Mouse (Mus musculus): ENCODE data around the gene Rhof. TPM values are rescaled to one million over a fixed set of nuclear protein-coding genes. Genes with fewer than 3 reads are reported as not detected.
A peak's percentile ranks its signal among the peaks of the same experiment; 100 is the strongest.
"Not testable (repeated sequence)": the region's sequence is repeated elsewhere in the genome, so short reads cannot be mapped to it uniquely, and the experiment has no call there.

Rhof gene
- polyA plus RNA-seq, 1 experiment from 2014 or later, result 12.2 TPM

GRCm38 (mm10) chr5:123067395-123067995, 65.0 kb downstream of the Rhof start:
- Histone ChIP-seq H3K9ac (no peak overlapping the region), H3K36me3 (replicated peaks) (no peaks in the 10 kb centered on the region), H3K27ac (no peak overlapping the region), H3K27me3 (replicated peaks) (no peaks in the 10 kb centered on the region), H3K4me2 (no peak overlapping the region), H3K4me3 (no peak overlapping the region), H3K4me1 (peaks cover 3% of the 10 kb centered on the region; the same call in 1 of the 2 replicates), H3K9me3 (0 out of 2 replicates have a peak, but pooled peaks cover 2% of the 10 kb centered on the region)
- 26% methylated on average over 6 of the region's 6 CpGs for WGBS
- ATAC-seq (replicated peaks), result no peak

GRCm38 (mm10) chr5:123064207-123064606, 68.3 kb downstream of the Rhof start:
- no peak for ATAC-seq (replicated peaks)
- Histone ChIP-seq H3K9ac (no peak overlapping the region), H3K27ac (0 out of 2 replicates have a peak overlapping the region, but pooled peaks have one; percentile 21), H3K4me3 (no peak overlapping the region), H3K4me2 (no peak overlapping the region), H3K27me3 (replicated peaks) (no peaks in the 10 kb centered on the region), H3K4me1 (peaks cover 3% of the 10 kb centered on the region; the same call in 1 of the 2 replicates), H3K36me3 (replicated peaks) (no peaks in the 10 kb centered on the region), H3K9me3 (no peaks in the 10 kb centered on the region)
- 29% methylated on average over 6 of the region's 6 CpGs for WGBS

DNA sequence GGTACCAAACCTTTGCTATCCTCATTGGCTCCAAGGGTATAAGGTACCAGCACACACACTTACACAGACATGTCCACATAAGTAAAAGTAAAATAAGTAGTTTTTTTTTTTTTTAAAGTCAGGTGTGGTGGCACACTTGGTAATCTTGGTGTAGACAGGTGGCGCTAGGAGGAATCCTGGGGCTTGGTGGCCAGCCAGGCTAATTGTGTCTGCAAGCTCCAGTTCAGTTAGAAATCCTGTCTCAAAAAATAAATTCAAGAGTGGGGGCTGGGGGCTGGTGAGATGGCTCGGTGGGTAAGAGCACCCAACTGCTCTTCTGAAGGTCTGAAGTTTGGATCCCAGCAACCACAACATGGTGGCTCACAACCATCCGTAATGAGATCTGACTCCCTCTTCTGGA, 69.4 kb downstream of the Rhof start:
- no peak for ATAC-seq (replicated peaks)
- Histone ChIP-seq H3K27ac (no peak overlapping the region), H3K27me3 (replicated peaks) (no peaks in the 10 kb centered on the region), H3K9me3 (no peaks in the 10 kb centered on the region), H3K4me3 (no peak overlapping the region), H3K36me3 (replicated peaks) (no peaks in the 10 kb centered on the region), H3K4me2 (no peak overlapping the region), H3K4me1 (peaks cover 6% of the 10 kb centered on the region; the same call in 1 of the 2 replicates), H3K9ac (no peak overlapping the region)
- 84% methylated on average over 3 of the region's 3 CpGs for WGBS

DNA sequence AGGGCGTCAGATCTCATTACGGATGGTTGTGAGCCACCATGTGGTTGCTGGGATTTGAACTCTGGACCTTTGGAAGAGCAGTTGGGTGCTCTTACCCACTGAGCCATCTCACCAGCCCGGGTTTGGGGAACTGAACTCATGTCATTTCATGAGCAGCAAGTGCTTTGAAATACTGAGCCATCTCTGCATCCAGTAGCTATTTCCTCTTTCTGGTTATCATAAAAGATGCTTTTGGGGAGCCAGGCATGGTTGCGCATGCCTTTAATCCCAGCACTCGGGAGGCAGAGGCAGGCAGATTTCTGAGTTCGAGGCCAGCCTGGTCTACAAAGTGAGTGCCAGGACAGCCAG, 71.1 kb downstream of the Rhof start:
- not testable (repeated sequence) for H3K4me2 ChIP-seq; H3K4me1 ChIP-seq; H3K36me3 ChIP-seq (replicated peaks); H3K9ac ChIP-seq; H3K4me3 ChIP-seq; H3K27ac ChIP-seq; H3K27me3 ChIP-seq (replicated peaks); H3K9me3 ChIP-seq; ATAC-seq (replicated peaks)
- WGBS, result 88% methylated on average over 6 of the region's 6 CpGs

- H3K4me2 ChIP-seq, result no peak overlapping the region
- peaks cover 6% of the 10 kb centered on the region; the same call in 1 of the 2 replicates for H3K4me1 ChIP-seq
- no peaks in the 10 kb centered on the region for H3K36me3 ChIP-seq (replicated peaks)
- H3K27me3 ChIP-seq (replicated peaks), result no peaks in the 10 kb centered on the region
- 83% methylated on average over 9 of the region's 9 CpGs for WGBS
- H3K9ac ChIP-seq, result no peak overlapping the region
- ATAC-seq (replicated peaks), result no peak
- H3K9me3 ChIP-seq, result no peaks in the 10 kb centered on the region
- no peak overlapping the region for H3K4me3 ChIP-seq
- no peak overlapping the region for H3K27ac ChIP-seq
Measured at GRCm38 (mm10) chr5:123060706-123061401, 71.6 kb downstream of the Rhof start.

DNA sequence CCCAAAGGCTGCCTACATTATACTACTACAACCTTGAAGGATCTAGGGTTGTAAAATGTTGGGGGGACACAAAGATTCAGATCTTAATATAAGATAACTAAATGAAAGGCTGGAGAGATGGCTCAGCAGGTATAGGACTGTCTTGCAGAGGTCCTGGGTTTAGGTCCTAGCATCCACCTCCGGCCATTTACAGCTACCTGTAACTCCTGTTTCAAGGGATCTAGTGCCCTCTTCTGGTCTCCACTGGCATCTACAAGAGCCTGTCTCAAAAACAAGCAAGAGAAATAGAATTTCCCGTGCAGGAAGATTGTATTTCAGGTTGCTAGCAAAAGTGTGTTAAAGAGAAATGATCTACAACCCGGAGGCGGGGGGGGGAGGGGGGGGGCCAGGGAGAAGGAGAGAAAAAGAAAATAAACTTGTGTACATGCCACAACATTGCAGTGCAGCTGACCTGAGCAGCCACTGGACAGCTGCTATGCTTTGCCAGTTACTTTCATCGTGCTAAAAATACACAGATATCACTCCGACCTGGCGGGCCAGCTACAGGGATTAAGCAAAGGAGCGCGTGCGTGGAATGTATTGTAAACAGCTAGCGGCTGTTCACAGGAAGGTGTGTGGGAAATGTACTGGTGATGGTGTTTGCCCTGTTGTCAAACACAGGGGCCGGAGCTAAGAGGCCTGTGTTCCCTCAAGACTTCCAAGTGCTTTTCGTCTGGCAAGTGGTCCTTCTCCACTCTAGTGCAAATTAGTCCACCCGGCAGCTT, 72.6 kb downstream of the Rhof start:
- no peaks in the 10 kb centered on the region for H3K27me3 ChIP-seq (replicated peaks)
- H3K4me2 ChIP-seq, result no peak overlapping the region
- H3K9ac ChIP-seq, result no peak overlapping the region
- H3K4me3 ChIP-seq, result no peak overlapping the region
- H3K9me3 ChIP-seq, result no peaks in the 10 kb centered on the region
- H3K36me3 ChIP-seq (replicated peaks), result no peaks in the 10 kb centered on the region
- peaks cover 6% of the 10 kb centered on the region; the same call in 1 of the 2 replicates for H3K4me1 ChIP-seq
- ATAC-seq (replicated peaks), result no peak
- WGBS, result 42% methylated on average over 14 of the region's 14 CpGs
- H3K27ac ChIP-seq, result no peak overlapping the region

- Histone ChIP-seq H3K9me3 (no peaks in the 10 kb centered on the region), H3K27me3 (replicated peaks) (no peaks in the 10 kb centered on the region), H3K4me1 (0 out of 2 replicates have a peak, but pooled peaks cover 3% of the 10 kb centered on the region), H3K4me3 (peak overlapping the region; percentile 39), H3K36me3 (replicated peaks) (no peaks in the 10 kb centered on the region), H3K9ac (peak overlapping the region; percentile 33), H3K27ac (peak overlapping the region; percentile 62; the same call in 1 of the 2 replicates), H3K4me2 (peak overlapping the region; percentile 48)
- ATAC-seq (replicated peaks), result no peak
- WGBS, result 46% methylated on average over 16 of the region's 16 CpGs
Measured at GRCm38 (mm10) chr5:123058251-123059102, 74.0 kb downstream of the Rhof start.

DNA sequence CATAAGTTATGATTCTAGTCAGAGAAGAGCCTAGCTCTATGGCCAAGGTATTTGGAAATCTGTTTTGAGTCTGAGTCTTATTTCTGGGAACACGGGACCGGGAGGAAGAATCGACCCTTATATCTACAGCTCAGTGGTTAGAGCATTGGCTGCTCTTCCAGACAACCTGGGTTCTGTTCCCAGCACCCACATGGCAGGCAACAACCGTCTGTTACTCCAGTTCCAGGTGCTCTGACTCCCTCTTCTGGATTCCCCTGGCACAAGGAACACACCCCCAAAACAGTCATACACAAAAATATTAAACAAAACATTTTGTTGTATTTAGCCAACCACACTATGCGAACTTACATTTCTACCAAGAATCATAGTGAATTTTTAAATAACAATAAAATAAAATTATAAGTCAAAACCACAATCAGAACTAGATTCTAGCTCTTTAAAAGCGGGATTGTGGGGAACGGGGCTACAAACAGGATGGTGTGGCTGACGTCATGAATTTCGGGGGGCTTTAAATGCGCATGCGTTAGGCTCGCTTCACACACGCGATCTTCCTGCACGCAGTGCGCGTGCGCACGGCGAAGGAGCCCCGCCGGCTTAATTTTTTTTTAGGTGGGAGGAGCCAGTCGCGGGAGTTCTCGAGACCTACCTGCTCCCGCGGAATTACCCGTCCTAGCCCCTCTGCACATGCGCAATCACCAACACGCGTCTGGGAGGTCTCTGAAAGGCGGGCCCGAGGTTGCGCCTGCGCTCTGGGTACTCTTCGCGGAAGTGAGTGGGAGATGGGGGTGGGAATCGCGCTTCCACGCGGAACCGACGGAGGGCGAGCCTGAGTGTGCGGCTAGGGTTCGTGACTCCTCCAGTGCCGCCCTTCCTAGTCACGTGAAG, 74.9 kb downstream of the Rhof start:
- no peaks in the 10 kb centered on the region for H3K9me3 ChIP-seq
- WGBS, result 8% methylated on average over 48 of the region's 48 CpGs
- peak overlapping the region; percentile 39 for H3K4me3 ChIP-seq
- H3K4me2 ChIP-seq, result peak overlapping the region; percentile 48
- no peaks in the 10 kb centered on the region for H3K36me3 ChIP-seq (replicated peaks)
- 0 out of 2 replicates have a peak, but pooled peaks cover 3% of the 10 kb centered on the region for H3K4me1 ChIP-seq
- peak overlapping the region; percentile 33 for H3K9ac ChIP-seq
- peak overlapping the region; percentile 62; the same call in 1 of the 2 replicates for H3K27ac ChIP-seq
- peak; percentile 92 for ATAC-seq (replicated peaks)
- no peaks in the 10 kb centered on the region for H3K27me3 ChIP-seq (replicated peaks)

Other genes with a start within 250 kb of the Rhof start
- gene Kdm2b, start 142.9 kb downstream of the Rhof start, polyA plus RNA-seq (2015; fragmentation: Nextera tagmentation; extraction: Ambion mirVana), result 115 and 123 TPM in 2 replicates
- gene Orai1, start 117.6 kb downstream of the Rhof start, polyA plus RNA-seq (2015; fragmentation: Nextera tagmentation; extraction: Ambion mirVana), result 11.6 and 13.6 TPM in 2 replicates
- gene Morn3, start 85.7 kb downstream of the Rhof start, polyA plus RNA-seq (2015; fragmentation: Nextera tagmentation; extraction: Ambion mirVana), result 1.5 TPM in 1 of 2 replicates, not detected in the other
- gene Tmem120b, start 64.3 kb downstream of the Rhof start, polyA plus RNA-seq (2015; fragmentation: Nextera tagmentation; extraction: Ambion mirVana), result 17.1 and 23.3 TPM in 2 replicates
- gene Setd1b, start 9.5 kb upstream of the Rhof start, polyA plus RNA-seq (2015; fragmentation: Nextera tagmentation; extraction: Ambion mirVana), result 12.2 TPM in 2 replicates
- 71.5 and 73.4 TPM in 2 replicates for gene Psmd9, start 36.7 kb upstream of the Rhof start, polyA plus RNA-seq (2015; fragmentation: Nextera tagmentation; extraction: Ambion mirVana)
- not detected in 2 replicates for gene Hpd, start 50.0 kb upstream of the Rhof start, polyA plus RNA-seq (2015; fragmentation: Nextera tagmentation; extraction: Ambion mirVana)
- gene Wdr66, start 119.4 kb upstream of the Rhof start, polyA plus RNA-seq (2015; fragmentation: Nextera tagmentation; extraction: Ambion mirVana), result 1.3 and 1.5 TPM in 2 replicates
- gene Bcl7a, start 211.1 kb upstream of the Rhof start, polyA plus RNA-seq (2015; fragmentation: Nextera tagmentation; extraction: Ambion mirVana), result 35.9 and 39.6 TPM in 2 replicates